Mouse (Mus musculus): ENCODE results near the gene Mttp.

DNA sequence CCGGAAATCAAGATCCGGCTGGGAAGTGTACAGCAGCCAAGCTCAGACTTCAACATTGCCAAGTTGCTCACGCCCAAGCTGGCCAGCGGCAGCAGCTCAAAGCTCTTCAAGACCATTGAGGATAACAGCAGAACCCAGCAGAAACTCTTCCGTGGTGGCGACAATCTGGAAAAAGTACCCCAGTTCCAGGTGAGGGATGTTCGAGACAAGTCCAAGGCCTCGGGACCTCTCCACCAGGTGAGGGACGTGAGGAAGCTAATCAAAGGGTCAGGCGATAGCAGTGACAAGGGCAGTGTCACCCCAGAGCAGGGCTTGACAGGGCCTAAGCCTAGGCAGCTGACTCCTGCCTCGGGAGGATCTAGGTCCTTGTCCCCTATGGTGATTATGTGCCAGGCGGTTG, 76.7 kb downstream of the Mttp start:
- TF ChIP-seq CTCF (conservative IDR thresholded peaks at IDR 0.05; ENCODE audit: low read length) (no peak), NANOG (IDR thresholded peaks at IDR 0.05; ENCODE audit: borderline replicate concordance, low read length) (no peak), POU5F1 (IDR thresholded peaks at IDR 0.05; ENCODE audit: borderline replicate concordance, low read length) (no peak)
